Mouse (Mus musculus): Measurements from ENCODE around the gene Mrps27.

Mrps27 gene

GRCm38 (mm10) chr13:99344599-99345575 lies at the start of gene Mrps27, which contains the start of gene Ptcd2:
TSS of gene Mrps27 (plus strand) at chr13:99344786.
TSS of gene Ptcd2 (minus strand) at chr13:99344705.
- in situ Hi-C loops (cut with MboI; ENCODE audit: low pct_unique_long_range_greater_than_20kb in 1 of 2, low sequenced_read_pairs in 2 of 2, unreplicated experiment in 1 of 2), result no loop called here

- in situ Hi-C loops (cut with MboI; ENCODE audit: low pct_unique_long_range_greater_than_20kb in 1 of 2, low sequenced_read_pairs in 2 of 2, unreplicated experiment in 1 of 2), result loop anchor here in 1 of 2 experiments (25.0 kb wide), 1 partner anchor 463 kb away; no protein-coding TSS in a partner anchor
Measured at GRCm38 (mm10) chr13:99299921-99300320, 44.7 kb upstream of the Mrps27 start.

GRCm38 (mm10) chr13:99303846-99304245 lies 40.7 kb upstream of the Mrps27 start:
- in situ Hi-C loops (cut with MboI; ENCODE audit: low pct_unique_long_range_greater_than_20kb in 1 of 2, low sequenced_read_pairs in 2 of 2, unreplicated experiment in 1 of 2), result loop anchor here in 1 of 2 experiments (25.0 kb wide), 1 partner anchor 467 kb away; no protein-coding TSS in a partner anchor

- in situ Hi-C loops (cut with MboI; ENCODE audit: low pct_unique_long_range_greater_than_20kb in 1 of 2, low sequenced_read_pairs in 2 of 2, unreplicated experiment in 1 of 2), result loop anchor here in 1 of 2 experiments (25.0 kb wide), 1 partner anchor 467 kb away; no protein-coding TSS in a partner anchor
Measured at GRCm38 (mm10) chr13:99304365-99304764, 40.2 kb upstream of the Mrps27 start.

GRCm38 (mm10) chr13:99305186-99305585 lies 39.4 kb upstream of the Mrps27 start:
- in situ Hi-C loops (cut with MboI; ENCODE audit: low pct_unique_long_range_greater_than_20kb in 1 of 2, low sequenced_read_pairs in 2 of 2, unreplicated experiment in 1 of 2), result loop anchor here in 1 of 2 experiments (25.0 kb wide), 1 partner anchor 468 kb away; no protein-coding TSS in a partner anchor

- in situ Hi-C loops (cut with MboI; ENCODE audit: low pct_unique_long_range_greater_than_20kb in 1 of 2, low sequenced_read_pairs in 2 of 2, unreplicated experiment in 1 of 2), result loop anchor here in 1 of 2 experiments (25.0 kb wide), 1 partner anchor 469 kb away; no protein-coding TSS in a partner anchor
Measured at GRCm38 (mm10) chr13:99306164-99306563, 38.4 kb upstream of the Mrps27 start.

GRCm38 (mm10) chr13:99307930-99308359 lies 36.6 kb upstream of the Mrps27 start:
- in situ Hi-C loops (cut with MboI; ENCODE audit: low pct_unique_long_range_greater_than_20kb in 1 of 2, low sequenced_read_pairs in 2 of 2, unreplicated experiment in 1 of 2), result loop anchor here in 1 of 2 experiments (25.0 kb wide), 1 partner anchor 471 kb away; no protein-coding TSS in a partner anchor

GRCm38 (mm10) chr13:99308393-99308792 lies 36.2 kb upstream of the Mrps27 start:
- in situ Hi-C loops (cut with MboI; ENCODE audit: low pct_unique_long_range_greater_than_20kb in 1 of 2, low sequenced_read_pairs in 2 of 2, unreplicated experiment in 1 of 2), result loop anchor here in 1 of 2 experiments (25.0 kb wide), 1 partner anchor 471 kb away; no protein-coding TSS in a partner anchor

GRCm38 (mm10) chr13:99314098-99314497 lies 30.5 kb upstream of the Mrps27 start:
- in situ Hi-C loops (cut with MboI; ENCODE audit: low pct_unique_long_range_greater_than_20kb in 1 of 2, low sequenced_read_pairs in 2 of 2, unreplicated experiment in 1 of 2), result loop anchor here in 1 of 2 experiments (10.0 to 25.0 kb wide), 2 partner anchors 139 to 477 kb away; no protein-coding TSS in a partner anchor

GRCm38 (mm10) chr13:99314657-99315181 lies 29.9 kb upstream of the Mrps27 start:
- in situ Hi-C loops (cut with MboI; ENCODE audit: low pct_unique_long_range_greater_than_20kb in 1 of 2, low sequenced_read_pairs in 2 of 2, unreplicated experiment in 1 of 2), result loop anchor here in 1 of 2 experiments (10.0 to 25.0 kb wide), 2 partner anchors 140 to 477 kb away; no protein-coding TSS in a partner anchor

- in situ Hi-C loops (cut with MboI; ENCODE audit: low pct_unique_long_range_greater_than_20kb in 1 of 2, low sequenced_read_pairs in 2 of 2, unreplicated experiment in 1 of 2), result loop anchor here in 1 of 2 experiments (10.0 to 25.0 kb wide), 2 partner anchors 142 to 479 kb away; no protein-coding TSS in a partner anchor
Measured at GRCm38 (mm10) chr13:99316366-99316765, 28.2 kb upstream of the Mrps27 start.

- in situ Hi-C loops (cut with MboI; ENCODE audit: low pct_unique_long_range_greater_than_20kb in 1 of 2, low sequenced_read_pairs in 2 of 2, unreplicated experiment in 1 of 2), result loop anchor here in 1 of 2 experiments (10.0 to 25.0 kb wide), 2 partner anchors 142 to 480 kb away; no protein-coding TSS in a partner anchor
Measured at GRCm38 (mm10) chr13:99317058-99317457, 27.5 kb upstream of the Mrps27 start.

- in situ Hi-C loops (cut with MboI; ENCODE audit: low pct_unique_long_range_greater_than_20kb in 1 of 2, low sequenced_read_pairs in 2 of 2, unreplicated experiment in 1 of 2), result loop anchor here in 1 of 2 experiments (25.0 kb wide), 1 partner anchor 483 kb away; no protein-coding TSS in a partner anchor
Measured at GRCm38 (mm10) chr13:99320453-99320852, 24.1 kb upstream of the Mrps27 start.

- in situ Hi-C loops (cut with MboI; ENCODE audit: low pct_unique_long_range_greater_than_20kb in 1 of 2, low sequenced_read_pairs in 2 of 2, unreplicated experiment in 1 of 2), result loop anchor here in 1 of 2 experiments (25.0 kb wide), 1 partner anchor 486 kb away; no protein-coding TSS in a partner anchor
Measured at GRCm38 (mm10) chr13:99322915-99323314, 21.7 kb upstream of the Mrps27 start.

- in situ Hi-C loops (cut with MboI; ENCODE audit: low pct_unique_long_range_greater_than_20kb in 1 of 2, low sequenced_read_pairs in 2 of 2, unreplicated experiment in 1 of 2), result loop anchor here in 1 of 2 experiments (25.0 kb wide), 1 partner anchor 486 kb away; no protein-coding TSS in a partner anchor
Measured at GRCm38 (mm10) chr13:99323632-99324336, 20.8 kb upstream of the Mrps27 start.

- in situ Hi-C loops (cut with MboI; ENCODE audit: low pct_unique_long_range_greater_than_20kb in 1 of 2, low sequenced_read_pairs in 2 of 2, unreplicated experiment in 1 of 2), result loop anchor here in 1 of 2 experiments (25.0 kb wide), 1 partner anchor 487 kb away; no protein-coding TSS in a partner anchor
Measured at GRCm38 (mm10) chr13:99324337-99324685, 20.3 kb upstream of the Mrps27 start.

- in situ Hi-C loops (cut with MboI; ENCODE audit: low pct_unique_long_range_greater_than_20kb in 1 of 2, low sequenced_read_pairs in 2 of 2, unreplicated experiment in 1 of 2), result no loop called here
Measured at GRCm38 (mm10) chr13:99331255-99331654, 13.3 kb upstream of the Mrps27 start.

- in situ Hi-C loops (cut with MboI; ENCODE audit: low pct_unique_long_range_greater_than_20kb in 1 of 2, low sequenced_read_pairs in 2 of 2, unreplicated experiment in 1 of 2), result no loop called here
Measured at GRCm38 (mm10) chr13:99337510-99337909, 7.1 kb upstream of the Mrps27 start.

Measured in mouse embryonic stem cell (cell line).